Mouse (Mus musculus): ENCODE data around the gene Hist1h2bq. TPM values are rescaled to one million over a fixed set of nuclear protein-coding genes. Genes with fewer than 3 reads are reported as not detected.
"Not testable (repeated sequence)": the region's sequence is repeated elsewhere in the genome, so short reads cannot be mapped to it uniquely, and the experiment has no call there.

Hist1h2bq gene
- polyA plus RNA-seq (2012) = 14.0 and 15.0 TPM in 2 replicates

DNA sequence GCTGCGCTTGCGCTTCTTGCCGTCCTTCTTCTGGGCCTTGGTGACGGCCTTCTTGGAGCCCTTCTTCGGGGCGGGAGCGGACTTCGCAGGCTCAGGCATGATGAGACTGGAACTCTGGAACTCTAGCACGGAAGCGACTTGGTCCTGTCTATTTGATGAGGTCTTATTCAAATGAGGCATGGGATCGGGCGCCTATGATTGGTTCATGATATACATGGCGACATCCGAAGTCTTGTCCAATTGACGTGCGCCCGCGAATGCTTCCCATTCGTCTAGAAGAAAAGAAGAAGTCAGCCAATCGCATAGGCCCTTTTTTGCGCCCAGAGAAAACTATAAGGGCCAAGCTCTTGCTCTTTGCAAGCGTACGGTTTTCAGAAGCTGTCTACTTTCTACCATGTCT, at the start of gene Hist1h2bq, which contains the start of gene Hist1h2ao:
Gene Hist1h2bq, minus strand, starts transcription at position 125 of the 400 bp plus-strand sequence.
Gene Hist1h2ao, plus strand, starts transcription at position 393 of the 400 bp plus-strand sequence.
- not testable (repeated sequence) for TF ChIP-seq GATA1 (IDR thresholded peaks at IDR 0.05; ENCODE audit: low read length)

- TF ChIP-seq GATA1 (IDR thresholded peaks at IDR 0.05; ENCODE audit: low read length) = no peak
Observed at GRCm38 (mm10) chr13:21855698-21856162, 45.7 kb upstream of the Hist1h2bq start.

GRCm38 (mm10) chr13:21855146-21855545, 45.1 kb upstream of the Hist1h2bq start:
- no peak for TF ChIP-seq GATA1 (IDR thresholded peaks at IDR 0.05; ENCODE audit: low read length)

DNA sequence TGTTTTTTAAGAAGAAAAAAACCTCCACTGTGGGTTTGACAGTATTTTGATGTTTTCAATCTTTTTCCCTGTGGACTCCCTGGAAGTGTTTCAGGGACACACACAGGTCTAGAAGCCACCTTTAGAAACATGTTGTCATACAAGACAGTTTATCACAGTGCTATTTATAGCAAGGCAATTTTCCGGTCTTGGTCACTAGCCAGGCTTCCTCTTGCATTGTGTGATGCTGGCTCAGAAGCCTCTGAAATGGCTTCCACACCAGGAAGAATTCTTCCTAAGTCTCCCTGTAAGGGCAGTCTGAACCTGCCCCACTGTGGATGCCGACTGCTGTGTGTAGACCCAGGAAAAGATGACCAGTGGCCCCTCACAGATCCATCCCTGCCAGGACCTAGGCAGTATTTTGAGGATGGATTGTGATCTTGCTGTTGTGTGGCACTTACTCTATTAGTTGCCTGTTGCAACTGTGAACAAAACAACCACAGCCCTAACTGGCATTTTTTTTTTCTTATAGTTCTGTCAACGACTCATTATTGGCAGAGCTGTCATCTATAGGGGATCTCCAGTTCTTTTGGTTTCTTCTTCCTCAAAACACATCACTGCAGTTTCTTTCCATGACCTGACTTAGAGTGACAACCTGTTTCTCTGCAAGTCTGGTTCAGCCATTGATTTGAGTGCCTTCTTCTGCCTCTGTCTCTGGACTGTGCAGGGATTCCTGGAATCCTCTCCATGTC, 42.4 kb upstream of the Hist1h2bq start:
- TF ChIP-seq GATA1 (IDR thresholded peaks at IDR 0.05; ENCODE audit: low read length) = no peak

- no peak for TF ChIP-seq GATA1 (IDR thresholded peaks at IDR 0.05; ENCODE audit: low read length)
Observed at GRCm38 (mm10) chr13:21847883-21848282, 37.9 kb upstream of the Hist1h2bq start.

- not testable (repeated sequence) for TF ChIP-seq GATA1 (IDR thresholded peaks at IDR 0.05; ENCODE audit: low read length)
Observed at GRCm38 (mm10) chr13:21833461-21833860, 23.5 kb upstream of the Hist1h2bq start, which contains the start of the genes Hist1h2ap and Hist1h2br. Hist1h2ap (minus strand) TSS chr13:21833507. Hist1h2br (plus strand) TSS chr13:21833743.

GRCm38 (mm10) chr13:21831418-21832394, 21.7 kb upstream of the Hist1h2bq start, which contains the start of gene Hist1h4n:
Hist1h4n (minus strand) TSS chr13:21832196.
- TF ChIP-seq GATA1 (IDR thresholded peaks at IDR 0.05; ENCODE audit: low read length) = not testable (repeated sequence)

DNA sequence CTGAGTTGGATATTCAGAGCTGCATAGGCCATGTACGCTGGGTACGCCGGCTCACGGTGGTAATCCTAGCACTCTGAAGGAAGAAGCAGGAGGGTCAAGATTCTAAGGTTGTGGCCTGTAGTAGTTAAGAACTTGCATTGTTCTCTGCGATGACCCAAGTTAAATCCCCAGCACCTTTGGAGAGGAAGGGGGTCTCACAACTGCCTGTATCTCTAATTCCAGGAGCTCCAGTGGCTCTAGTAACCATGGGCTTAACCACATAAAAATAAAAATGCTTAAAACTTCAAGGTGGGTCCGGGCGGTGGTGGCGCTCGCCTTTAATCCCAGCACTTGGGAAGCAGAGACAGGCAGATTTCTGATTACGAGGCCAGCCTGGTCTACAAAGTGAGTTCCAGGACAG, 20.3 kb upstream of the Hist1h2bq start:
- TF ChIP-seq GATA1 (IDR thresholded peaks at IDR 0.05; ENCODE audit: low read length) = no peak

GRCm38 (mm10) chr13:21828511-21828910, 18.5 kb upstream of the Hist1h2bq start:
- no peak for TF ChIP-seq GATA1 (IDR thresholded peaks at IDR 0.05; ENCODE audit: low read length)

GRCm38 (mm10) chr13:21811539-21811938, 1.5 kb upstream of the Hist1h2bq start, which contains the start of gene Hist1h4m:
Hist1h4m (plus strand) TSS chr13:21811746.
- not testable (repeated sequence) for TF ChIP-seq GATA1 (IDR thresholded peaks at IDR 0.05; ENCODE audit: low read length)

GRCm38 (mm10) chr13:21795584-21795983, 14.4 kb downstream of the Hist1h2bq start:
- TF ChIP-seq GATA1 (IDR thresholded peaks at IDR 0.05; ENCODE audit: low read length) = no peak

DNA sequence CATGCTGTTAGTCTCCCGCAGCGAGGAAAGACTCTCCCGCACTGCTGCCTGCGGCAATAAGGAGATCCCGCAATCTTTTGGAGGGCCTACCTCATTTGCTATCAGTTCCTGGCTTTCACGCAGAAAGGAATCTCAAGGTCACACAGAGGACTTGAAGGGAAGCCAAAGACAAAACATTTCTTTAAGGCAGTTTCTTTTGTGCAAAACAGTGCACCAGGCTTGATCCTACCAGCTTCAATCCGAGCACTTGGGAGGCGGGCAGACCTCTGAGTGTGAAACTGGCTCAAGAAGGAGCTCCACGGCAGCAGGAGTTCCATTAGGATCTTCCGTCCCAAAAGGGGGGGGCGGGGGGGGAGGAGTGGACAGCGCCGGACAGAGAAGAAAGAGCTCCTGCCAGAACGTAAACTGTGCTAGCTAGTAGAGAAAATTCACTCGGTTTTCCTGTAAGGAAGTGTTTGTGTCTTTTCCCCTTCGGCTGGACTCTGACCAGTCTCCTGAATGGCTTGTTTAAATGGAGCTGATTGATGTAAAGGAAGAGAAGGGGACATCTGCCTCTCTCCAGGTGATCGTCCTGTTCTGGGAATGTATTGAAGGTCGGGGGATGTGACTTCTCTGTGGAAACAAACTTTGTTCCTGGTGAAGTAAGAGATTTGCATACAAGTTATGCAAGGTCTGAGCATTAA, 19.3 kb downstream of the Hist1h2bq start:
- TF ChIP-seq GATA1 (IDR thresholded peaks at IDR 0.05; ENCODE audit: low read length) = no peak

- TF ChIP-seq GATA1 (IDR thresholded peaks at IDR 0.05; ENCODE audit: low read length) = no peak
Observed at GRCm38 (mm10) chr13:21789925-21790324, 20.1 kb downstream of the Hist1h2bq start.

DNA sequence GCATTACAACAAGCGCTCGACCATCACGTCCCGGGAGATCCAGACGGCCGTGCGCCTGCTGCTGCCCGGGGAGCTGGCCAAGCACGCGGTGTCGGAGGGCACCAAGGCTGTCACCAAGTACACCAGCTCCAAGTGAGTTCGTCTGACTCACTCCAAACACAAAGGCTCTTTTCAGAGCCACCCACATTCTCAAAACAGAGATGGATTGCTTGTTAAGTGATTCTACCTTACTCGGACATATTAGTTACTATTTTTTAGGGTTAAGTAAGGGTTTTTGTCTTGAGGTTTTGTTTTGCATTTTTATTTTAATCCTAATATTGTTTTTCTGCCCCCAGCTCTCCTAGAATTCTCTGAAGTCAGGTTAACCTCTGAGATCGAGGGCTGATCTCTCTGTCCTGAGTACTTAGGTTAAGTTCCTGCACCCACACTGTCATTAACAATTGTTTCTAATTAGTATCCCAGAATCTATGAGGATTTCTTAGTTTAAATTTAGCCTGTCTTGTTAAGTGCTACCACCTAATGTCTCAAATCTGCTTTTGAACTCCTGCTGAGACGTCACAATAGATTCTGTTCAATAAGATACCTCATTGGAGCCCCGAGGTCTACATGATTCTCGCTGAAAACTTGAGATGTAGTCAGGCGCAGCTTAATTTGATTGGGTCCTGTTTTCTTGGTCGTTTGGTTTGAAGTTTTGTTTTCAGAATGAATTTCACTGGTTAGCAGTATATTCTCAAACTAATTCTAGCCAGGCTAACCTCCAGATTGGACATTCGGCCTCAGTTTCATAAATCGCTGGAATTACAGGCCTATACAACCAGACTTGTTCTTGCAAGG, 22.0 kb downstream of the Hist1h2bq start:
- TF ChIP-seq GATA1 (IDR thresholded peaks at IDR 0.05; ENCODE audit: low read length) = no peak
